Mouse (Mus musculus): ENCODE results near the gene Kcnk18.

Gene Kcnk18

GRCm38 (mm10) chr19:59198161-59198560 is 20.9 kb upstream of the Kcnk18 start:
- H3K27me3 ChIP-seq (ENCODE audit: insufficient read depth, low read length): peaks cover 68% of the 10 kb centered on the region
- TF ChIP-seq POU5F1 (IDR thresholded peaks at IDR 0.05; ENCODE audit: borderline replicate concordance, low read length) (no peak), CTCF (conservative IDR thresholded peaks at IDR 0.05; ENCODE audit: low read length) (peak; percentile 84)
- no peaks in the 10 kb centered on the region for H3K36me3 ChIP-seq (ENCODE audit: insufficient read depth, low read length)
- H3K4me1 ChIP-seq (replicated peaks; ENCODE audit: low read depth, low read length): peaks cover 19% of the 10 kb centered on the region; the same call in 1 of the 2 replicates
- H3K9me3 ChIP-seq (ENCODE audit: low read length): peaks cover 10% of the 10 kb centered on the region
- H3K4me3 ChIP-seq (replicated peaks; ENCODE audit: low read length): no peak overlapping the region

GRCm38 (mm10) chr19:59208475-59208874 is 10.5 kb upstream of the Kcnk18 start:
- peak; percentile 66 for TF ChIP-seq CTCF (conservative IDR thresholded peaks at IDR 0.05; ENCODE audit: low read length)
- TF ChIP-seq POU5F1 (IDR thresholded peaks at IDR 0.05; ENCODE audit: borderline replicate concordance, low read length): no peak

GRCm38 (mm10) chr19:59208986-59209385 is 10.0 kb upstream of the Kcnk18 start:
- Histone ChIP-seq H3K4me1 (replicated peaks; ENCODE audit: low read depth, low read length) (no peaks in the 10 kb centered on the region), H3K27me3 (ENCODE audit: insufficient read depth, low read length) (peaks cover 6% of the 10 kb centered on the region; the same call in 1 of the 2 replicates), H3K36me3 (ENCODE audit: insufficient read depth, low read length) (no peaks in the 10 kb centered on the region), H3K4me3 (replicated peaks; ENCODE audit: low read length) (no peak overlapping the region), H3K9me3 (ENCODE audit: low read length) (no peaks in the 10 kb centered on the region)
- TF ChIP-seq NANOG (IDR thresholded peaks at IDR 0.05; ENCODE audit: borderline replicate concordance, low read length) (no peak), CTCF (conservative IDR thresholded peaks at IDR 0.05; ENCODE audit: low read length) (no peak), POU5F1 (IDR thresholded peaks at IDR 0.05; ENCODE audit: borderline replicate concordance, low read length) (no peak)

More at GRCm38 (mm10) chr19:59208475-59208874, 10.5 kb upstream of the Kcnk18 start:
- Histone ChIP-seq H3K4me3 (replicated peaks; ENCODE audit: low read length) (no peak overlapping the region), H3K36me3 (ENCODE audit: insufficient read depth, low read length) (no peaks in the 10 kb centered on the region), H3K9me3 (ENCODE audit: low read length) (no peaks in the 10 kb centered on the region), H3K27me3 (ENCODE audit: insufficient read depth, low read length) (peaks cover 6% of the 10 kb centered on the region), H3K4me1 (replicated peaks; ENCODE audit: low read depth, low read length) (no peaks in the 10 kb centered on the region)

GRCm38 (mm10) chr19:59216891-59217290 is 2.1 kb upstream of the Kcnk18 start:
- Histone ChIP-seq H3K9me3 (ENCODE audit: low read length) (no peaks in the 10 kb centered on the region), H3K4me1 (replicated peaks; ENCODE audit: low read depth, low read length) (peaks cover 18% of the 10 kb centered on the region), H3K4me3 (replicated peaks; ENCODE audit: low read length) (no peak overlapping the region), H3K36me3 (ENCODE audit: insufficient read depth, low read length) (no peaks in the 10 kb centered on the region), H3K27me3 (ENCODE audit: insufficient read depth, low read length) (peaks cover 14% of the 10 kb centered on the region; the same call in 1 of the 2 replicates)
- TF ChIP-seq POU5F1 (IDR thresholded peaks at IDR 0.05; ENCODE audit: borderline replicate concordance, low read length) (no peak), NANOG (IDR thresholded peaks at IDR 0.05; ENCODE audit: borderline replicate concordance, low read length) (no peak)

- no peaks in the 10 kb centered on the region for H3K9me3 ChIP-seq (ENCODE audit: low read length)
- peaks cover 18% of the 10 kb centered on the region for H3K4me1 ChIP-seq (replicated peaks; ENCODE audit: low read depth, low read length)
- H3K27me3 ChIP-seq (ENCODE audit: insufficient read depth, low read length): peaks cover 17% of the 10 kb centered on the region; the same call in 1 of the 2 replicates
- TF ChIP-seq NANOG (IDR thresholded peaks at IDR 0.05; ENCODE audit: borderline replicate concordance, low read length) (no peak), CTCF (conservative IDR thresholded peaks at IDR 0.05; ENCODE audit: low read length) (no peak), POU5F1 (IDR thresholded peaks at IDR 0.05; ENCODE audit: borderline replicate concordance, low read length) (no peak)
- no peak overlapping the region for H3K4me3 ChIP-seq (replicated peaks; ENCODE audit: low read length)
- no peaks in the 10 kb centered on the region for H3K36me3 ChIP-seq (ENCODE audit: insufficient read depth, low read length)
These were observed 2.1 kb downstream of the Kcnk18 start for GRCm38 (mm10) chr19:59221131-59221530.

GRCm38 (mm10) chr19:59228376-59228775 is 9.4 kb downstream of the Kcnk18 start:
- peaks cover 6% of the 10 kb centered on the region; the same call in 1 of the 2 replicates for H3K9me3 ChIP-seq (ENCODE audit: low read length)
- TF ChIP-seq POU5F1 (IDR thresholded peaks at IDR 0.05; ENCODE audit: borderline replicate concordance, low read length) (no peak), NANOG (IDR thresholded peaks at IDR 0.05; ENCODE audit: borderline replicate concordance, low read length) (no peak), CTCF (conservative IDR thresholded peaks at IDR 0.05; ENCODE audit: low read length) (no peak)
- H3K27me3 ChIP-seq (ENCODE audit: insufficient read depth, low read length): peaks cover 19% of the 10 kb centered on the region
- no peaks in the 10 kb centered on the region for H3K4me1 ChIP-seq (replicated peaks; ENCODE audit: low read depth, low read length)
- H3K36me3 ChIP-seq (ENCODE audit: insufficient read depth, low read length): no peaks in the 10 kb centered on the region
- H3K4me3 ChIP-seq (replicated peaks; ENCODE audit: low read length): no peak overlapping the region

- Histone ChIP-seq H3K27me3 (ENCODE audit: insufficient read depth, low read length) (peaks cover 28% of the 10 kb centered on the region; the same call in 1 of the 2 replicates), H3K9me3 (ENCODE audit: low read length) (peaks cover 6% of the 10 kb centered on the region; the same call in 1 of the 2 replicates), H3K4me1 (replicated peaks; ENCODE audit: low read depth, low read length) (peaks cover 14% of the 10 kb centered on the region), H3K36me3 (ENCODE audit: insufficient read depth, low read length) (no peaks in the 10 kb centered on the region), H3K4me3 (replicated peaks; ENCODE audit: low read length) (no peak overlapping the region)
- TF ChIP-seq CTCF (conservative IDR thresholded peaks at IDR 0.05; ENCODE audit: low read length): no peak
- TF ChIP-seq POU5F1 (IDR thresholded peaks at IDR 0.05; ENCODE audit: borderline replicate concordance, low read length): no peak
- no peak for TF ChIP-seq NANOG (IDR thresholded peaks at IDR 0.05; ENCODE audit: borderline replicate concordance, low read length)
These were observed 13.8 kb downstream of the Kcnk18 start for GRCm38 (mm10) chr19:59232786-59233185.

- TF ChIP-seq POU5F1 (IDR thresholded peaks at IDR 0.05; ENCODE audit: borderline replicate concordance, low read length): no peak
- no peak for TF ChIP-seq NANOG (IDR thresholded peaks at IDR 0.05; ENCODE audit: borderline replicate concordance, low read length)
- no peak for TF ChIP-seq CTCF (conservative IDR thresholded peaks at IDR 0.05; ENCODE audit: low read length)
These were observed 16.0 kb downstream of the Kcnk18 start for GRCm38 (mm10) chr19:59235001-59235400.

GRCm38 (mm10) chr19:59236046-59236445 is 17.0 kb downstream of the Kcnk18 start:
- H3K36me3 ChIP-seq (ENCODE audit: insufficient read depth, low read length): no peaks in the 10 kb centered on the region
- TF ChIP-seq NANOG (IDR thresholded peaks at IDR 0.05; ENCODE audit: borderline replicate concordance, low read length) (no peak), CTCF (conservative IDR thresholded peaks at IDR 0.05; ENCODE audit: low read length) (no peak), POU5F1 (IDR thresholded peaks at IDR 0.05; ENCODE audit: borderline replicate concordance, low read length) (no peak)
- no peak overlapping the region for H3K4me3 ChIP-seq (replicated peaks; ENCODE audit: low read length)
- H3K9me3 ChIP-seq (ENCODE audit: low read length): no peaks in the 10 kb centered on the region
- peaks cover 21% of the 10 kb centered on the region for H3K4me1 ChIP-seq (replicated peaks; ENCODE audit: low read depth, low read length)
- H3K27me3 ChIP-seq (ENCODE audit: insufficient read depth, low read length): peaks cover 30% of the 10 kb centered on the region; the same call in 1 of the 2 replicates

More at GRCm38 (mm10) chr19:59235001-59235400, 16.0 kb downstream of the Kcnk18 start:
- H3K4me3 ChIP-seq (replicated peaks; ENCODE audit: low read length): no peak overlapping the region
- H3K9me3 ChIP-seq (ENCODE audit: low read length): peaks cover 5% of the 10 kb centered on the region; the same call in 1 of the 2 replicates
- H3K36me3 ChIP-seq (ENCODE audit: insufficient read depth, low read length): no peaks in the 10 kb centered on the region
- peaks cover 21% of the 10 kb centered on the region for H3K4me1 ChIP-seq (replicated peaks; ENCODE audit: low read depth, low read length)
- H3K27me3 ChIP-seq (ENCODE audit: insufficient read depth, low read length): peaks cover 30% of the 10 kb centered on the region; the same call in 1 of the 2 replicates

Measured in E14TG2a.4 (cell line).